Mouse (Mus musculus) ES-Bruce4 (cell line): ENCODE data around the gene Filip1. TPM values are rescaled to one million over a fixed set of nuclear protein-coding genes. Genes with fewer than 3 reads are reported as not detected.

ENCODE experiments used
- H3K27ac ChIP-seq: 2 replicates; pipeline ENCODE4 v1.5.1; 2012; ENCODE audit warnings: low read length, inconsistent platforms; ENCODE audit not compliant: insufficient read depth
- H3K27me3 ChIP-seq: 2 replicates; pipeline ENCODE4 v1.6.1; 2012; ENCODE audit warnings: mild to moderate bottlenecking, low read length, inconsistent platforms; ENCODE audit not compliant: control insufficient read depth, poor library complexity, insufficient read depth, severe bottlenecking
- H3K36me3 ChIP-seq: 2 replicates; pipeline ENCODE4 v1.6.1; 2012; ENCODE audit warnings: inconsistent platforms, mild to moderate bottlenecking, low read length, moderate library complexity; ENCODE audit not compliant: control insufficient read depth, poor library complexity, insufficient read depth, severe bottlenecking
- H3K4me1 ChIP-seq: one replicate; pipeline ENCODE4 v1.8.1; 2011; ENCODE audit warnings: low read length; ENCODE audit not compliant: control insufficient read depth, insufficient read depth
- H3K4me3 ChIP-seq: 2 replicates; pipeline ENCODE4 v1.5.1; 2011; ENCODE audit warnings: low read depth, mild to moderate bottlenecking, low read length
- H3K9ac ChIP-seq: 2 replicates; pipeline ENCODE4 v1.6.1; 2012; ENCODE audit warnings: low read depth, mild to moderate bottlenecking, inconsistent platforms; ENCODE audit not compliant: poor library complexity, severe bottlenecking
- H3K9me3 ChIP-seq: replicated peaks from 2 replicates; pipeline ENCODE4 v1.6.1; 2012; ENCODE audit warnings: mild to moderate bottlenecking, low read length, inconsistent platforms; ENCODE audit not compliant: control insufficient read depth, poor library complexity, insufficient read depth, severe bottlenecking
- CTCF ChIP-seq: IDR thresholded peaks from one replicate; pipeline ENCODE4 v1.8.1; 2011; ENCODE audit warnings: low read depth, low read length
- EP300 ChIP-seq: IDR thresholded peaks from 2 replicates; pipeline ENCODE4 v1.6.1; 2011; ENCODE audit warnings: low read depth, low read length; ENCODE audit not compliant: insufficient read depth
- POLR2A ChIP-seq: IDR thresholded peaks from one replicate; pipeline ENCODE4 v1.8.1; 2011; ENCODE audit warnings: low read length; ENCODE audit not compliant: insufficient read depth
- polyA plus RNA-seq: library from polyadenylated mRNA; stranded (reverse); fragments of >200 nt; gene quantifications from 2 replicates; pipeline ENCODE4 v1.2.4, GENCODE M21; 2011; ENCODE audit warnings: low read depth; ENCODE audit not compliant: missing spikeins, insufficient read depth, insufficient read length

Gene Filip1
- polyA plus RNA-seq, 1 experiment: not detected

- H3K4me3 ChIP-seq: no peak overlapping the region
- no peaks in the 10 kb centered on the region for H3K9me3 ChIP-seq
- TF ChIP-seq EP300 (no peak), POLR2A (no peak), CTCF (no peak)
- H3K27me3 ChIP-seq: no peaks in the 10 kb centered on the region
- H3K27ac ChIP-seq: no peak overlapping the region
- no peaks in the 10 kb centered on the region for H3K36me3 ChIP-seq
- H3K9ac ChIP-seq: no peak overlapping the region
- H3K4me1 ChIP-seq: no peaks in the 10 kb centered on the region
Observed at GRCm38 (mm10) chr9:79993066-79993465, 19.6 kb downstream of the Filip1 start.

- H3K9ac ChIP-seq: no peak overlapping the region
- no peaks in the 10 kb centered on the region for H3K4me1 ChIP-seq
- no peak overlapping the region for H3K27ac ChIP-seq
- no peaks in the 10 kb centered on the region for H3K36me3 ChIP-seq
- no peak overlapping the region for H3K4me3 ChIP-seq
- no peaks in the 10 kb centered on the region for H3K27me3 ChIP-seq
- H3K9me3 ChIP-seq: no peaks in the 10 kb centered on the region
- no peak for TF ChIP-seq POLR2A
- TF ChIP-seq EP300: no peak
- TF ChIP-seq CTCF: no peak
Observed at GRCm38 (mm10) chr9:79990456-79991017, 22.1 kb downstream of the Filip1 start.

GRCm38 (mm10) chr9:79989703-79990102 is 22.9 kb downstream of the Filip1 start:
- Histone ChIP-seq H3K27me3 (no peaks in the 10 kb centered on the region), H3K9ac (no peak overlapping the region), H3K27ac (no peak overlapping the region), H3K4me3 (no peak overlapping the region), H3K9me3 (no peaks in the 10 kb centered on the region), H3K4me1 (no peaks in the 10 kb centered on the region), H3K36me3 (no peaks in the 10 kb centered on the region)
- TF ChIP-seq CTCF: no peak
- TF ChIP-seq EP300: no peak
- no peak for TF ChIP-seq POLR2A

DNA sequence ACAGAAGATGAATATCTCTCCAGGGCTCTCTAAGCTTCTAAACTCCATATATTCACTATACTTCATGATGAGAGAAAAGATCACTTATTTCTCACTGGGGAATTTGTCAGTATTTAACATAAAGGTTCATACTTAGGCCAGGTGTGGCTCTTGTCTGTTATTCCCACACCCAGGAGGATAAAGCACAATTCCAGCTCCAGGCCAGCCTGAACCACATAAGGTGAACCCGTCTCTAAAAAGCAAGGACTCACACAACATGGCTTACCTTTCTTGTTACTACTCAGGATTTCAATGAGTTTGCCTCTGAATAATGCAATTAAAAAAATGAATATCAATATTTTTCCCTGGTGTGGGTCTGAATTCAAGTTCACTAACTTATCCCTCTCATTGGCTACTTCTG is 23.6 kb downstream of the Filip1 start:
- no peak overlapping the region for H3K9ac ChIP-seq
- no peaks in the 10 kb centered on the region for H3K36me3 ChIP-seq
- H3K4me1 ChIP-seq: no peaks in the 10 kb centered on the region
- H3K4me3 ChIP-seq: no peak overlapping the region
- no peak overlapping the region for H3K27ac ChIP-seq
- TF ChIP-seq POLR2A (no peak), CTCF (no peak), EP300 (no peak)
- H3K27me3 ChIP-seq: no peaks in the 10 kb centered on the region
- no peaks in the 10 kb centered on the region for H3K9me3 ChIP-seq

GRCm38 (mm10) chr9:79983244-79983643 is 29.4 kb downstream of the Filip1 start:
- no peak for TF ChIP-seq EP300
- TF ChIP-seq CTCF: no peak
- TF ChIP-seq POLR2A: no peak
- Histone ChIP-seq H3K9me3 (no peaks in the 10 kb centered on the region), H3K4me1 (no peaks in the 10 kb centered on the region), H3K36me3 (no peaks in the 10 kb centered on the region), H3K4me3 (no peak overlapping the region), H3K27me3 (no peaks in the 10 kb centered on the region), H3K27ac (no peak overlapping the region), H3K9ac (no peak overlapping the region)

DNA sequence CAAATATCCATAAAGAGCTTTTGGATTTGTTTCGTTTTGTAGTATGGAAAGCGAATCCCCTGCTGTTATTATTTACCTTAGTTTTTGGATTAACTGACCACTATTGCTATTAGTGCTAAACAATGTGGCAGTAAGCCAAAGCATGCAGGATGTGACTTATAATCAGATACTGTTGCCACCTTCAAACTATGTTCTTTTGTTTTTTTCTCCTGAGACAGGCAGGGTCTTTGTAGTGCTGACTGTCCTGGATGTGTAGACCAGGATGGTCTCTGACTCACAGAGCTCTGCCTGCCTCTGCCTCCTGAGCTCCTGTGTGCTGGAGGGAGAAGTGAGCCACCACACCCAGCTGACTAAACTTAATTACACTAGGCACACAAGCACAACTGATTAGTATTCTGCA is 33.4 kb downstream of the Filip1 start:
- Histone ChIP-seq H3K27me3 (no peaks in the 10 kb centered on the region), H3K4me3 (no peak overlapping the region), H3K4me1 (no peaks in the 10 kb centered on the region), H3K27ac (no peak overlapping the region), H3K9me3 (no peaks in the 10 kb centered on the region), H3K9ac (no peak overlapping the region), H3K36me3 (no peaks in the 10 kb centered on the region)
- TF ChIP-seq CTCF (no peak), EP300 (no peak), POLR2A (no peak)
